Mouse (Mus musculus) lung, postnatal 36 days (tissue): ENCODE data around the gene A630076J17Rik.
A peak's percentile ranks its signal among the peaks of the same experiment; 100 is the strongest.

Experiments used
- DNase-seq: peaks from one replicate; pipeline ENCODE4 v3.0.0; 2022; ENCODE audit warnings: mixed read lengths

A630076J17Rik gene

GRCm38 (mm10) chr3:107231202-107231601, 788 bp downstream of the A630076J17Rik start:
- no peak for DNase-seq

GRCm38 (mm10) chr3:107233351-107233813, 3.0 kb downstream of the A630076J17Rik start:
- DNase-seq: peak; percentile 86

GRCm38 (mm10) chr3:107233945-107234344, 3.5 kb downstream of the A630076J17Rik start:
- DNase-seq: no peak

GRCm38 (mm10) chr3:107238051-107238450, 7.6 kb downstream of the A630076J17Rik start:
- DNase-seq: no peak

GRCm38 (mm10) chr3:107238471-107238980, 8.1 kb downstream of the A630076J17Rik start:
- DNase-seq: no peak

GRCm38 (mm10) chr3:107239607-107240006, 9.2 kb downstream of the A630076J17Rik start, which contains the start of gene Prok1:
TSS of gene Prok1 (minus strand) at chr3:107239707.
- no peak for DNase-seq

- DNase-seq: no peak
These were observed 11.1 kb downstream of the A630076J17Rik start for GRCm38 (mm10) chr3:107241389-107242094.

GRCm38 (mm10) chr3:107246876-107247275, 16.5 kb downstream of the A630076J17Rik start:
- no peak for DNase-seq

GRCm38 (mm10) chr3:107249042-107249441, 18.6 kb downstream of the A630076J17Rik start:
- no peak for DNase-seq

GRCm38 (mm10) chr3:107250320-107250719, 19.9 kb downstream of the A630076J17Rik start:
- peak; percentile 48 for DNase-seq

- peak; percentile 38 for DNase-seq
These were observed 21.6 kb downstream of the A630076J17Rik start for GRCm38 (mm10) chr3:107252035-107252434.

- DNase-seq: no peak
These were observed 23.5 kb downstream of the A630076J17Rik start for GRCm38 (mm10) chr3:107253925-107254324.

GRCm38 (mm10) chr3:107255992-107256391, 25.6 kb downstream of the A630076J17Rik start:
- DNase-seq: no peak

- DNase-seq: no peak
These were observed 26.3 kb downstream of the A630076J17Rik start for GRCm38 (mm10) chr3:107256724-107257123.

GRCm38 (mm10) chr3:107257924-107258323, 27.5 kb downstream of the A630076J17Rik start:
- no peak for DNase-seq

GRCm38 (mm10) chr3:107260956-107261850, 30.8 kb downstream of the A630076J17Rik start:
- DNase-seq: no peak

- peak; percentile 51 for DNase-seq
These were observed 31.4 kb downstream of the A630076J17Rik start for GRCm38 (mm10) chr3:107261851-107262165.

- DNase-seq: no peak
These were observed 36.5 kb downstream of the A630076J17Rik start for GRCm38 (mm10) chr3:107266814-107267345.

GRCm38 (mm10) chr3:107272433-107272832, 42.0 kb downstream of the A630076J17Rik start:
- DNase-seq: no peak

GRCm38 (mm10) chr3:107273820-107274219, 43.4 kb downstream of the A630076J17Rik start:
- DNase-seq: peak; percentile 76

- no peak for DNase-seq
These were observed 44.9 kb downstream of the A630076J17Rik start for GRCm38 (mm10) chr3:107275351-107275750.

- no peak for DNase-seq
These were observed 45.6 kb downstream of the A630076J17Rik start for GRCm38 (mm10) chr3:107275996-107276395.

- DNase-seq: no peak
These were observed 46.2 kb downstream of the A630076J17Rik start for GRCm38 (mm10) chr3:107276626-107277025.
